Mouse (Mus musculus): ENCODE measurements around the gene Cd300ld3.

DNA sequence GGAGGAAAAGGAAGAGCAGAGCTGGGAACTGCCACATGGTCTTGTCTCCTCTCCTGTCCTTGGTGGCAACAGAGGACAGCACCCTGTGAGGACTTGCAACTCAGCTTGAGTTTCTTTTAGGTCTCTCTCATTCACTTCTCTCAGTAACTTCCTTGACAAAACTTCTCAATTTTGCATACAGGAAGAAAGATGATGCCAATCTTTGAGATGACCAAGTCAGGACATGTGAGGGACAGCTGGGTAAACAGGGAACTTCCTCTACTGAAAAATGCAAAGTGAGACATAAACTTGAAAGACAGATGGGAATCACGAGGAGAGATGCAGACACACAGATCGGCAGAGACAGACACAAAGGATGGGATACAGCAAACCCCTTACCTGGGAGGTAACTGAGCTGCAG lies at the start of gene Cd300ld3:
- TF ChIP-seq CTCF (IDR thresholded peaks at IDR 0.05; ENCODE audit: low read depth) (no peak), EP300 (IDR thresholded peaks at IDR 0.05; ENCODE audit: low read depth) (no peak)

Measured in liver, postnatal 0 days (tissue).